Mouse (Mus musculus) inflammation-experienced regulatory T-cells, adult 6 months (primary cell): ENCODE results near the gene Dnmbp. TPM values are rescaled to one million over a fixed set of nuclear protein-coding genes. Genes with fewer than 3 reads are reported as not detected.

Source experiments
- ATAC-seq: one replicate; pipeline ENCODE4 v1.8.0; 2017
- polyA plus RNA-seq, 3 experiments: library from polyadenylated mRNA; unstranded; fragments of 100-300 nt; shearing (Covaris generic); gene quantifications; one replicate each; pipeline ENCODE4 v1.2.1; 2017

Dnmbp gene
- polyA plus RNA-seq, 3 experiments from 2014 or later = 3.5 to 7.0 (median 6.7) TPM

DNA sequence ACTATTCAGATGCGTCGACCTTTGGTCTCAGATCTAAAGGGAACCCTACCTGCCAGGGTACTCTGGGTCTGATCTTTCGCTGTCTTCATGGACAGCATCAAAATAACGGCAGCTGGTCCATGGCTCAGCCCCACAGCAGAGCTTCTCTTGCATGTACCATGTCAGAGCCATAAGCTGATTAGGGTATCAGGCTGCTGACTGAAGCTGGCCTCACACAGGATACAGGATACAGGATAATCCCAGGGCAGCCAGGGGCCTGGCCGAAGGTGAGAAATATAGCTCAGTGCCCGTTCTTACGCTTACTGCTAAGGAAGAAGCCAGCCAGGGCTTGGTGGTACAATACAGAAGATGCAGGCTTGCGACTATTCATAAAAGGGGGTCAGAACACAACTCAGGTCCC lies 4.6 kb upstream of the Dnmbp start:
- ATAC-seq = no peak

DNA sequence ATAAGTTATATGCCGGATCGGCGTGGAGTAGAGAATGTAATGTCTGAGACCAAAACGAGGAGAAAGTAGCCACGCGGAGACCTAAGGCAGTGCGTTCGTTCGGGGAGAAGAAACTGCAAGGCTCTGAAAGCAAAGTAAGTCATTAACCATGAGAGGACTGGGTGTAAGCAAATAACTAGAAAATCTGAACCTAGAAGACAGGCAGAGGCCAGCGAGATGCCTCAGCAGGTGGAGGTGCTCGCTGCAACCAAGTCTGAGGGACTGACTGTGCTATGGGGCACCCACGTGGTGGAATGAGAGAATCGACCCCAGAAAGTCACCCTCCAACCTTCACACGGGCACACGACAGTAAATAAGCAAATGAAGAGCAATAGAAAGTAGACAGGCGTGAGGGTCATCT lies 3.1 kb upstream of the Dnmbp start:
- ATAC-seq = no peak

DNA sequence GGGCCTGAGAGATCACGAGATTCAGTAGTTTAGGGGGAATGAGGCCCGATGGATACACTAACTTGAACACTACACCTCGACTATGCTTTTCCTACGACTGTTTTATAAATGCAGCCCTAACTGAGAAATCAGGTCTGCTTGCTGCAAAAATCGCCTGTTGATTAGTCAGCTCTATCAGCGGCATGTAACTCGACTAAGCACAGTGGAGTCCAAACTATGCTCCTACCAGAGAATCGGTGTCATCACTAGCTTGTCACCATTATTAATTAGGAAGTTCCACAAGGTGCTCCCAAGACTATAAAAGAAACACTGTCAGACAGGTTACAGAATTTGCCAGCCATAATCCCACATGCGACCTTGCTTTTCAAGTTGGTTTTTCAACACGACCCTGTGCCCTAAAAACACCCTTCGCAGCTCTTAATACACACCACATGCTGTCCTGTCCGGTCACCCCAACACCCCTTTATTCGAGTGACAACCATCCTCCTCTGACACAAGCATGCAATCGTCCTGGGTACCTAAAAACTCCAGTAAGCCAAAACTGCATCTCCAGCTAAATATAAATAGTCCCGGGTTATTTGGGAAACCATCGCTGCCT lies 721 bp downstream of the Dnmbp start:
- ATAC-seq = no peak

DNA sequence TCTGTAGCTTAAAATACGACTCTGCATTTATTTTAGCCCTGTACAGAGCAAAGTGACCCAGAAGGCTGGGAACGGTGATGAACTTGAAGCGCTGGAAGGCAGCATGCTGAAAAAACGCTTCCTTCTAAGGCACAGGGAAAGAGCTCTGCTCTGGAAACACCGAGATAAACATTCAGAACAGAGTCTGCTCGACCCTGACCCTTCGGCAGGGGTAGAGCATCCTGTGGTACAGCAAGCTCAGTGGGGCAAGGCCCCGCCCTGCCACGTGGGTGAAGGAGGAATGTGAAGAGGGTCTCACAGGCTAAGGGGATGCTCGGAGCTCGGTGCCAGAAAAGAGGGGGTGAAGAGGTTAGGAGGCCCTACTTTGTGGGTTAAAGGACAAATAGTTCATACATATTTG lies 1.6 kb downstream of the Dnmbp start:
- no peak for ATAC-seq

DNA sequence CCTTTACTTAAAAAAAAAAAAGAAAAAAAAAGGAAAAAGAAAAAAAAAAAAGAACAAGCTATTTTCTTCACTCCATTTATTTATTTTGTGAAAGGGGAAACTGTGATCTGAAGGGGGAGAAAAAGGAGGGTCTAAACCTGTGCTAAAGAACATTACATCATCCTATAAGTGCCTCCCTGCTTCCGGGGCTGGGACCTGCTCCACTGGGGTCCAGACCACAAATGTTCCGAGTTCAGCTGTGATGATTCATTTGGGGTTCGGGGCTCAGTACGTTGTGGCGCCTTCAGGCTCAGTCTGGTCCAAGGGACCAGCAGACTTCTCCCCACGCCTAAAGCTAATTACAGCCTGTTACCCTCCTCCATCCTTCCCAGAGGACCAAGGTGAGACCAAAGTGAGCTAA lies 9.1 kb downstream of the Dnmbp start:
- no peak for ATAC-seq

DNA sequence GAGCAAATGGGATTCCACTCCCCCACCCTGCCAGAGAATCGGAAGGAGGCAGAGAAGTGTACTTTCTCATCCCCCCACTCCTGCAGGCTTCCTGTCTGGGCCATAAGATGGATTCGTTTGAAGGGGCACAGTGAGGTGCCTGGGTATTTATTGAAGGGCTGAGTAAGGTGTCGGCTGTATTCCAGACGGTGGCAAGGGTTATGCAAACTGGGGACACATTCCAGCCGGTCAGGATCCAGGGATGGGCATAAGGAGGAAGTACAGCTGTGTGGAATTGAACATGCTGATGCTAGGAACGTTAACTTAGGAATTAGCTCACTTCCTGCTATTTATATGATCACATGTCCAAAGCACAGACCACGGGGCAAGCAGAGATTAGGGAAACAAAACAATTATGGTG lies 9.6 kb downstream of the Dnmbp start:
- no peak for ATAC-seq

DNA sequence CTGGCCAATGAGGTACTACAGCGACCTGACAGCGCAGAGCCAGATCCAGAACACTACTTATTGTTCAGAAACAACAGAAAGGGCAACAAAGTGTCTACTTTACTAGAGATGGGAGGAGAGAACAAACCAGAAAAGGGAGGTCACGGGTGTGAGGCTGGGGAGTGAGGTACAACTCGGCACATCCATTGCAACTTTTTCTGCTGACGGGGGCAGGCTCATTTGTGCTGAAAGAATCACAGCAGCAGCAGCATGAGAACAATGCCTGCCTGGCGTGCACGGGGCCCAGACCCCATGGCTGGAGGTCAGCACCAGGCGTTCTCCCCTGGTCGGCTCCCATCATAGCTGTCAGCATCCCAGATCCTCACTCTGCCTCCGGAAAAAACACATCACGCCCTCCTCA lies 10.1 kb downstream of the Dnmbp start:
- no peak for ATAC-seq

DNA sequence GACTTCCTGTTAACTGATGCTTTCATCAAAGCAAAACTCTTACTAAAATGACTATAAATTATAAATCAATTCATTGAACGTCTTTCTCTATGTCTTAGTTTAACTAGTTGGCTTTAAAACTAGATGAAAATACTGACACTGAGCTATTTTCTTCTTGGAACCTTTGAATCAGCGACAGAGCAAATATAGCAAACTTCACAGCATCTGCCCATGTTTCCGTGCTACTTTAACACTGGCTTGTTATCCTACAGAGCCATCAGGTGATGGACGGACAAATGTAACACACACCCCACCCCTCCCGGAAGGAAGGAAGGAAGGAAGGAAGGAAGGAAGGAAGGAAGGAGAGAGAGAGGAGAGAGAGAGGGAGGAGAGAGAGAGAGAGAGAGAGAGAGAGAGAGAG lies 12.0 kb downstream of the Dnmbp start:
- no peak for ATAC-seq

DNA sequence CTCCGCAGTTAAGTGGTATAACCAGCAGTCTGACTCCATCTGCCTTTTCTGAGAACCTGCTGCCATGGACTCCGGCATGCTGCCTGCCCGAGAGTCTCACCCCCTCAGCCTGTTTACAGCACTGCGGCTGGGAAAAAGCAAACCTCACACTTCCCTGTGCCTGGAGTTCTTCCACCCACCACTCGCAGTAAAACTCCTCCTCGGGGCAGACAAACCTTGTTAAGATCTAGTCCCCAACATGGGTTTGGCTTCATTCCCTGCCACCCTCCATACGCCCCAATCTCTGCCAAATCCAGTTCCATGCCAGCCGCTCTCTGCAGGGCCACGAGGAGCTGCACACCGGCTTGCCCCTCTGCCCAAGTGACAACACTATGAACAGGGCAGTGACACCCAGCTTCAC lies 12.9 kb downstream of the Dnmbp start:
- no peak for ATAC-seq

DNA sequence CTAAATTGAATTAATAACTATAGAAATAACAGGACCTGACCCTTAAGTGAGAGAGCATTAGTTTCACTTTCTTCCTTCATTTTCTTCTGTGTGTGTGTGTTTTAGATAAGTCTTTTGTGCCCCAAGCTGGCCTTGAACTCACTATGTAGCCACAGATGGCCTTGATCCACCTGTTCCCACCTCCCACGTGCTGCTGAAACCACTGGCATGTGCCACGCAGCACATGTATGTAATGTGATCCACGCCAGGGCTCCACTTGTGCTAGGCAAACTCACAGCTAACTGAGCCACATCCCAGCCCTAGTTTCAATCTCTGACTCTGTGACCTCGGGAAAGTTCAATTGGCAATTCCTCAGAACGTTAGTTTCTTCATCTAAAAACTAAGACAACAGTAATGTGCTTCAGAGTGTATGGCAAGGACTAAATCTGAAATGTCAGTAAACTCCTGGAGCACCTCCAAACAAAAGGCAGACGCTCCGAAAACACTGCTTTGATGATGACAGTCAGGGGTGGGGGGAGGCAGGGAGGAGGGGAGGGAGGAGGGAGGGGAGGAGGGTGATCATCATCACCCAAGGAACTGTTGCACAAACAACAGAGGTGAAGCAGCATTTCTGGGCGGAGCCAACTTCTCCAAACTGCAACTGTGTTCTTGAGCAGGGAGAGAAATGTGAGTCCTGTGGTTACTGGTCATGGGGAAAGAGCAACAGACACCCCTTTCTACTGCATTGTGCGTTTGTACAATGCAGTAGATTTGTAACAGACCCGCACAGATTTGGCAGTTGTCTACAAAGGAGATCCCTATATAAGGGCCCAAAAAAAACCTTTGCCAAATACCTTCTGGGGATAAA lies 13.6 kb downstream of the Dnmbp start:
- ATAC-seq = no peak

DNA sequence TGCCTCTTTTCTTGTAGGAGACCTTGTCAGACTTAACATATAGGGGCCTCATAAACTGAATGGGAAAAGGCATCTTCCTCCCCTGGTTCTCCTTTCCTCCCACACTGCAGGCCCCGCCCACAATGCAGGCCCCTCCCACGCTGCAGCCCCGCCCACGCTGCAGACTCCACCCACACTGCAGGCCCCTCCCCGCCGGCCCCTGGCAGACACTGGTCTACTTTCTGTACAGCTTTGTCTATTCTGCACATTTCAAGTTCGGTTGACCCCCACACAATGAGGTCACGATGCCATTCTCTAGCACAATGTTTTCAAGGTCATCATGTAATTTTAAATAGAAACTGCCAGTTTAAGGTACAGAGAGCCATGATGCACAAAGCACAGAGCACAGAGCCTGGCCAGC lies 15.6 kb downstream of the Dnmbp start:
- no peak for ATAC-seq

DNA sequence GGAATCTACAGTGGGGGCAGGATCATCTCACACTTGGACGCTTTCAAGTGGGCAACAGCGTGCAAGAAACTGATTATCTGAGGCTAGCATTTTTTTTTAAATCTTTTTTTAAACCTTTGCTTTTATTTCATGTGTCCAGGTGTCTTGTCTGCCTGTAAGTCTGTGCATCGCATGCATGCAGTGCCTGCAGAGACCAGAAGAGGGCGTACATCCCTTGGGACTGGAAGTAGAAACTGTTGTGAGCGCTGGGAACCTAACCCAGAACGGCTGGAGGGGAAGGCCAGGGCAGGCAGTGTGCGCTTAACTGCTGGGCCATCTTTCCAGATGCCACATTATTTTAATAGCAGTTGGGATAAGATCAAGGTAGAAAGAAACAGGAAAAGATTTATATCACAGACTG lies 17.0 kb downstream of the Dnmbp start:
- ATAC-seq = no peak

DNA sequence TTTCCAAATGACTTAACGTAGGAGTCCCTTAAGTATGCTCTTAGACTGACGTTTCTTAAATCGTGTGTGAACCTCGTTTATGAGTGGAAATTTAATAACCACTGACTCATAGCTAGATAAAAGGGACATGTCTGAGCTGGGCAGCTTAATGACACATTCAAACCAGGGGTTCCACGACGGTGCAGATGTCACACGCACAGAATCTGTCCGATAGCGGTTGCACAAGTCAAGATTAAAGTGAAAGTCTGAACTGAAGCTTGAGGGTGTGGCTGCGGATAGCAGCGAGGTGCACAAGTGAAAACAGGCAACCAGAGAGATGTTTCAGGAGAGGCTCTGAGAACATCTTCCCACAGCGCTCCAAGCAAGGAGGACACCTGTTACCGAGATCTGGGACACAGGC lies 18.6 kb downstream of the Dnmbp start:
- peak; percentile 69 for ATAC-seq

DNA sequence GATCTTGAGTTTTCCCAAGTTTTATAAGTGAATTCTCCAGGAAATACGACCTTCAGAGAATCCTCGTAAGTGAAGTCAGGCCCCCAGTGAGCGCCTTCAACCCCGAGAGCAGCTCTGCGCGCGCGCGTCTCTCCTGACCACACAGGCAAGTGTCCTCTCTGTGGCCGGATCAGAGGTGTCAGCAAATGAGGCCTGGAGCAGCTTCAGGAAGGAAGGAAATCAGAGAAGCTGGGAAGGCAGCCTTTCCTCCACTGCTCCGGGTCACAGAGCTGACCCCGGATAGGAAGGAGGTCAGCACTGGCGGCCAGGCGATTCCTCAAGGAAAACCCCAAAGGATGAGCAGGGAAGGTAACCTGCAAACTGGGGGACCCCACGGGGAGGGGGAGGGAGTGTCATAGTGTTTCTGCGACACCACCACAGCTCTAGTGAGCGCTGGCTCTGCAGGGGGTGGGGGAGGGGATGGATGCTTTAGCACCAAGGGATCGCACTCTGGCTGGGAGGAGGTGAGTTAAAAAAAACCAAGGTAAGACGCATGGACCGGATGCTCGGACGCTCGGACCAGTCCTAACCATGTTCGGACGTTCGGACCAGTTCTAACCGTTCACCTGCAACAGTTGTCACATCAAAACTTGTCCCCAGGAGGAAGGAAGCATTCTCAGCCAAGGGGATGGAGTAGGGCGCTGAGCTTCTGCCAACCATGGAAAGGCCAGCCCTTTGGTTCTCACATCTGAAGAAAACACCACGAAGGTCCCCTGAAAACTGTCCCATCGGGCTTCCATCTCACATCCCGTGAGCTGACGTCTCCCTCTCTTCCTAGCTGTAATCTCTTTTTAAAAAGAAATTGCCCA lies 19.3 kb downstream of the Dnmbp start:
- ATAC-seq = no peak

DNA sequence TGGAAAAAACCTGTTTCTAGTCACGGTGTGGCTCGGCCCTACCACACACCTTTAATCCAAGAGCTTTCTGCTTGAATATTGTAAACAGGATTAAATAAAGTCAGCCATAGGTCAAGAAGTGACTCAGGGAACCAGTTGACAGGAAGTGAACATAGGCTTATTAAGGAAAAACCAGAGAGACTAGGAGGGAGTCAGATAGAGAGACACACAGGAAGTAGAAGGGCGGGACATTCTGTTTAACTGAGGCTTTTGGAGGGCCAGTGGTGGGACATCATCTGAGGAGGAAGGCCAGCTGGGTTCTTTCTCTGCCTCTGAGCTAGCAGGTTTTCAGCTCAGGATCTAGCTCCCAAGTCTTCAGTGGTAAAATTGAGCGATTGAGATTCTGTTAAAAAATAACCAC lies 20.1 kb downstream of the Dnmbp start:
- no peak for ATAC-seq

DNA sequence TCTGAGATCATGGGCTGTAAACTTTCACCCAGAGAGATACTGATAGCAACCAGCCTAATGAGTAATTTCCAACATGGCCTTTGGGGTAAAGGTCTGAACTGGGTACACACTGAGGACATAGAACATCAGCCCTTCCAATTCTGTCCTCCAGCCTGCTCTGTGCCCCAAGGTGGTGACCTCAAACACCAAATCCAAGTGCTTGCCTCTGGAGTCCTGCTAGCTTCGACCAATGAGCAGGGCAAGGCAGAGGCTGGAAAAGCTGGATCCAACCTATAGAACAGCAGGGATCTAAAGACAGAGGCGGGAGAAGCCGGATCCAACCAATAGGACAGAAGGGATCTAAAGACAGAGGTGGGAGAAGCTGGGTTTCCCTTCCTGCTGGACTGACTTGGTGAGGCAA lies 21.2 kb downstream of the Dnmbp start:
- ATAC-seq = no peak

DNA sequence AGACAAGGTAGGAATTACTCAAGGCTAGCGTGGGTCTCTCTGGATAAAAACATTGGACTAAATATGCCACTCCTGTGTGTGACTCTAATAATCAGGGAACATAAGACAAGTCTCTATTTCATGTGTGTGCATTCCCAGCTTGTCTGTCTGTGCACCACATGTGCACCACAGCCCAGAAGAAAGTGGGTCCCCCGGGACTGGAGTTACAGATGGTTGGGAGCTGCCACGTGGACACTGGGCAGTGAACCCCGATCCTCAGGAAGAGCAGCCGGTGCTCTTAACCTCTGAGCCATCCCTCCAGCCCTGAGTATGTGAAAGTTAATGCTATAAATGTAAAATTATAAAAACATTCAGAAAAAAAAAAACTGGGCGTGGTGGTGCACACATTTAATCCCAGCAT lies 22.2 kb downstream of the Dnmbp start:
- no peak for ATAC-seq

DNA sequence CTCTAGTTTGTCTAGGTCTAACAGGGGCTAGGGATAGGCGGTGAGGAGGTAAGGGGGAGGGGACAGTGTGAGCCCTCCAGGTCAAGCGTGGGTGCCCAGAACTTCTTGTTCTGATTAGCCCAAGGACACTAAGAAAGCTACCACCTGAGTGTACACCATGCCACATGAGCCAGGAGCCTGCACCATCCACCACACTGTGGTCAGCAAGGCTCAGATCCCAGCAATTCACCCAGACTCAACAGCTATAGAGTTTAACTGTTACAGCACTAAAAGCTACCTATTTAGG lies 22.6 kb downstream of the Dnmbp start:
- no peak for ATAC-seq

DNA sequence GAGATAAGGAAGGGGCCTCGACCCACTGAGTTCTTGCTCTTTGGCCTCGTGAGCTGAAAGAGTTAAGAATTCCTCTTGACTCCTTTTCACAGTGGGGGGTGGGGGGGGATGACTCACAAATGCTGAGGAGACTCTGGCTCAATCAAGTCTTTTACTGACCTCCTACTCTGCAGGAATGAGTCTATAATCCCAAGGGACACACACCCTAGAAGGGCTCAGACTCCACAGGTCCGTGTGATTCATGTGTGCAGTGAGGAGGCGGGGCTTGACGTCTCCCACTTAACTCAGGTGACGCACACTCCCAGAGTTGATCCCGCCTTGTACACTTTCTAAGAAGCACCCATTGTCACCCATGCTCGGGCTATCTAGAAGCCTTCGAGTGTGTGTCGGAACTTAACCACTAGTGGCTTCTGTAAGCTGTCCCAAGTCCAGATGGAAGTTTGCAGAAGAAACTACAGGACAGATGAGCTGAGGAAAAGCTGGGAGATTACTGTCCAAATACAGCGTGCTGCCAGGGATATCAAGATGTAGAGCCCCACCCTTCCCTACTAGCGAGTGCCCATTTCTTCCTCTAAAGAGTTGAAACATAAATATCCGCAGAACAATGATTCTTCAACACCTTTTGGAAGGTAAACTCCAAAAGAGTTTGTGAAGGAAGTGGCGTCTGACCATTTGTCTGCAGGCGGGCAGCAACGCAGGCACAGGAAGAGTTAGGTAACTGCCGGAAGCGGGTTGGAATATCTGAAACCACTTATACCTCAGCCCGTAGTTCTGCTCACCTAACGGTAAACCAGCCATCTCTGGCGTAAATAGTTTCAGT lies 23.2 kb downstream of the Dnmbp start:
- peak; percentile 78 for ATAC-seq

DNA sequence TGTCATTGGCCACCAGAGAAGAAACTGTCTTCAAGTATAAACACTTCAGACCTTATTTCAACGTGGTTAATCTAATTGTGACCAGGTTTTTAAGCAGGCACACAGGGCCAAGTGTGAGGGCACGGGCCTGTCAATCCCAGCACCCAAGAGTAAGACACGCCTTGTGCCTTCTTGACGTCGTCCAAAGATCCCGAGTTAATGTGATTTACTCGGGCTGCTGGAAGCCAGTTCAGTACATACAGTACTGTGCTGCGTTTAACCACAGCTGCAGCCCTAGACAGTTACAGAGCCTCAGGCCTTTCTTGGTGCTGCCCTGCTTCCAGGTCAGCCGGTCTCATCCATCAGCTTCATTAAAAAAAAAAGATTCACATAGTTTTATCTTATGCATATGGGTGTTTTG lies 24.6 kb downstream of the Dnmbp start:
- ATAC-seq = no peak

DNA sequence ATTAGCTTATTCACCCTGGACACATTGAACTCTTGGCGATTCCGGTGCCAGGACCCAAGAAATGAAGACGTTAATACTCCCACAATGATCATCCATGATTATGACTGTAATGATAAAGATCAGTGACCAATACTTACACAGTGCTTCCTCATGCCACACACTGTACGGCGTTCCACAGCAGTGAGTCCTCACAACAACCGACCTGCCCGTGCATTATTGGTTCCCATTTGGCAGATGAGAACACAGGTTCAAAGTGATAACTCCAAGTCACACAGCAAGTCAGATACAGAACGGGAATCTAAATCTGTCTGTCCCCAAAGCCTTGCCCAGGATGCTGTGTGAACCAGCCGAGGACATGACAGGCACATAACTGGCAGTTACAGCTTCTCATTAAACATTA lies 25.0 kb downstream of the Dnmbp start:
- ATAC-seq = no peak

DNA sequence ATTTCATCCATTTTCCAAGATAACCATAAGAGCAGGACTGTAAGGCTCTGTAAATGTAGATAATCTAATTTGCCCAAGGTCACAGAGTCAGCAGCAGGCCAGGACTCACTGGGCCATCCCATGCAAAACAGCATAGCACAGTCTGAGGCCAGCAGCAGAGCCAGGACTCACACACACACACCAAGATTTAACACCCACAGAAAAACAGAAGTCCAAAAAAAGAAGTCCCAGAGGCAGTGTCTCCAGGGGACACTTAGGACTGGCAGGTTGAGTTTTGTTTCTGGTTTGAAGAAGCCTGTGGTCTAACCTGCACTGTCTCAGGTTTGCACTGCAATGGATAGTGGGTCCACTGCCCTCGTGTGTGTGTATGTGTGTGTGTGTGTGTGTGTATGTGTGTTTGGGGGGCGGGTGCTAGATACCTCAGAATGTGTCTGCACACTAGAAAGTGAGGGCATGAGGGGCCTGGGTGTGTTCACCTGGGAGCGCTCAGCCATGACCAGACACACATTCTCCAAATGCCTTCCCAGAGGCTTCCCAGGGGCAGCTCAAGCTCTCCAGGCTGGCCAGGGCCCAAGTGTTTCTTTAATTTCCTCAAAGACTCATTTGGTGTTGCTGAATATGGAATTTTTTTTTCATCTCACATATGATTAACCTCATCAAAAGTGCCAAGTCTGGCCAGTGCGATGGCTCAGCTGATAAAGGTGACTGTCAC lies 27.1 kb downstream of the Dnmbp start:
- no peak for ATAC-seq
